Mouse (Mus musculus): ENCODE measurements at regions not wholly inside any gene's neighbourhood (a gene's known extent, or its start where the extent isn't known, plus 50 kb on each side); places are given as distances from the start of the nearest gene placed in this dataset.
"Not testable (repeated sequence)": the region's sequence is repeated elsewhere in the genome, so short reads cannot be mapped to it uniquely, and the experiment has no call there.

- H3K27me3 ChIP-seq (ENCODE audit: control insufficient read depth, insufficient read depth, low read length): no peaks in the 10 kb centered on the region
- no peaks in the 10 kb centered on the region; the same call in 1 of the 2 replicates for H3K4me1 ChIP-seq (ENCODE audit: control insufficient read depth, insufficient read depth, low read length)
- no peak overlapping the region; the same call in 1 of the 2 replicates for H3K9ac ChIP-seq (replicated peaks; ENCODE audit: low read length)
- no peak overlapping the region; the same call in 1 of the 2 replicates for H3K27ac ChIP-seq (replicated peaks; ENCODE audit: low read depth, low read length)
- peak overlapping the region; percentile 43 for H3K4me2 ChIP-seq (ENCODE audit: low read depth, low read length)
- DNase-seq (ENCODE audit: low spot score) (peak; percentile 60), ATAC-seq (replicated peaks; ENCODE audit: insufficient number of reproducible peaks, low FRiP score, low TSS enrichment, low read depth) (peak; percentile 35; the same call in 1 of the 2 replicates)
- no peaks in the 10 kb centered on the region for H3K36me3 ChIP-seq (replicated peaks; ENCODE audit: control insufficient read depth, insufficient read depth, low read depth, low read length)
- H3K9me3 ChIP-seq (replicated peaks; ENCODE audit: control insufficient read depth, low read length): no peaks in the 10 kb centered on the region
- WGBS: 18% methylated on average over 10 of the region's 10 CpGs
- H3K4me3 ChIP-seq (ENCODE audit: low read depth, low read length): no peak overlapping the region
Observed at GRCm38 (mm10) chr17:43158741-43159140, 111.4 kb upstream of the Adgrf1 start.

GRCm38 (mm10) chr17:43161306-43161705 lies 108.8 kb upstream of the Adgrf1 start:
- not testable (repeated sequence) for H3K36me3 ChIP-seq (replicated peaks; ENCODE audit: control insufficient read depth, insufficient read depth, low read depth, low read length)

GRCm38 (mm10) chr17:43163126-43163525 lies 107.0 kb upstream of the Adgrf1 start:
- Histone ChIP-seq H3K9ac (replicated peaks; ENCODE audit: low read length) (no peak overlapping the region), H3K36me3 (replicated peaks; ENCODE audit: control insufficient read depth, insufficient read depth, low read depth, low read length) (no peaks in the 10 kb centered on the region), H3K4me2 (ENCODE audit: low read depth, low read length) (no peak overlapping the region), H3K27ac (replicated peaks; ENCODE audit: low read depth, low read length) (no peak overlapping the region), H3K27me3 (ENCODE audit: control insufficient read depth, insufficient read depth, low read length) (no peaks in the 10 kb centered on the region), H3K9me3 (replicated peaks; ENCODE audit: control insufficient read depth, low read length) (no peaks in the 10 kb centered on the region), H3K4me3 (ENCODE audit: low read depth, low read length) (no peak overlapping the region), H3K4me1 (ENCODE audit: control insufficient read depth, insufficient read depth, low read length) (no peaks in the 10 kb centered on the region; the same call in 1 of the 2 replicates)
- ATAC-seq (replicated peaks; ENCODE audit: insufficient number of reproducible peaks, low FRiP score, low TSS enrichment, low read depth) (no peak), DNase-seq (ENCODE audit: low spot score) (no peak)
- WGBS: 82% methylated on average over 4 of the region's 4 CpGs

More at GRCm38 (mm10) chr17:43161306-43161705, 108.8 kb upstream of the Adgrf1 start:
- not testable (repeated sequence) for H3K4me3 ChIP-seq (ENCODE audit: low read depth, low read length); H3K27ac ChIP-seq (replicated peaks; ENCODE audit: low read depth, low read length); H3K9me3 ChIP-seq (replicated peaks; ENCODE audit: control insufficient read depth, low read length); H3K27me3 ChIP-seq (ENCODE audit: control insufficient read depth, insufficient read depth, low read length); H3K4me1 ChIP-seq (ENCODE audit: control insufficient read depth, insufficient read depth, low read length); ATAC-seq (replicated peaks; ENCODE audit: insufficient number of reproducible peaks, low FRiP score, low TSS enrichment, low read depth); H3K9ac ChIP-seq (replicated peaks; ENCODE audit: low read length); DNase-seq (ENCODE audit: low spot score); H3K4me2 ChIP-seq (ENCODE audit: low read depth, low read length)
- WGBS: 74% methylated on average over 8 of the region's 10 CpGs

DNA sequence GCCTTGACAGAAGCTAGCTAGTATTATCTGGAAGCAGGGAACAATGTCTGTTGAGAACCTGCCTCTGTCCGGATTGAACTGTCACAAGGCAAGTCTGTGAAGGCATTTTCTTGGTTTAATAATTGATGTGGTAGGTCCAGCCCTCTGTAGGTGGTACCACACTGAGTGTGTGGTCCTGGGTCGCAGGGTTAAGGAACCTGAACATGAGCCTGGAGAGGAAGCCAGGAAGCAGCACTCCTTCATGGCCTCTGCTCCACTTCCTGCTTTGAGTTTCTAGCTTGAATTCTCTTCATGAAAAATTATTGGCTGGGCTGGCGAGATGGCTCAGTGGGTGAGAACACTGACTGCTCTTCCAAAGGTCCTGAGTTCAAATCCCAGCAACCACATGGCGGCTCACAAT lies 104.0 kb upstream of the Adgrf1 start:
- ATAC-seq (replicated peaks; ENCODE audit: insufficient number of reproducible peaks, low FRiP score, low TSS enrichment, low read depth) (no peak), DNase-seq (ENCODE audit: low spot score) (no peak)
- no peak overlapping the region for H3K4me3 ChIP-seq (ENCODE audit: low read depth, low read length)
- no peak overlapping the region for H3K9ac ChIP-seq (replicated peaks; ENCODE audit: low read length)
- no peaks in the 10 kb centered on the region for H3K36me3 ChIP-seq (replicated peaks; ENCODE audit: control insufficient read depth, insufficient read depth, low read depth, low read length)
- H3K4me1 ChIP-seq (ENCODE audit: control insufficient read depth, insufficient read depth, low read length): no peaks in the 10 kb centered on the region
- 69% methylated on average over 4 of the region's 4 CpGs for WGBS
- H3K9me3 ChIP-seq (replicated peaks; ENCODE audit: control insufficient read depth, low read length): no peaks in the 10 kb centered on the region
- H3K4me2 ChIP-seq (ENCODE audit: low read depth, low read length): no peak overlapping the region
- no peak overlapping the region for H3K27ac ChIP-seq (replicated peaks; ENCODE audit: low read depth, low read length)
- H3K27me3 ChIP-seq (ENCODE audit: control insufficient read depth, insufficient read depth, low read length): no peaks in the 10 kb centered on the region

DNA sequence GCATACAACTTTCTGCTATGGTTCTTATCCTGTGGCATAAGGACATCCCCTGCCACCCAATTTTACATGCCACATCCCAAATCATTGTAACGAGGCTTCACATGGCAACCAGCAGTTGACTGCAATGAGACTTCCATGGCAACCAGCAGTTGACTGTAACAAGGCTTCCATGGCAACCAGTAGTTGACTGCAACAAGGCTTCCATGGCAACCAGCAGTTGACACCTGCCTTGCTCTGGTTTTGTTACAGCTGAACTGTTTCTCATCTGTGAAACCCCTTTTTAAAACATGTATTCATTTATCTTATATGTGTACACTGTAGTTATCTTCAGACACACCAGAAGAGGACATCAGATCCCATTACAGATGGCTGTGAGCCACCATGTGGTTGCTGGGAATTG lies 100.7 kb upstream of the Adgrf1 start:
- no peaks in the 10 kb centered on the region for H3K36me3 ChIP-seq (replicated peaks; ENCODE audit: control insufficient read depth, insufficient read depth, low read depth, low read length)
- H3K27ac ChIP-seq (replicated peaks; ENCODE audit: low read depth, low read length): no peak overlapping the region
- H3K9me3 ChIP-seq (replicated peaks; ENCODE audit: control insufficient read depth, low read length): no peaks in the 10 kb centered on the region
- H3K4me1 ChIP-seq (ENCODE audit: control insufficient read depth, insufficient read depth, low read length): no peaks in the 10 kb centered on the region
- no peak overlapping the region for H3K4me2 ChIP-seq (ENCODE audit: low read depth, low read length)
- WGBS: 68% methylated on average over 1 of the region's 1 CpGs
- H3K9ac ChIP-seq (replicated peaks; ENCODE audit: low read length): no peak overlapping the region
- ATAC-seq (replicated peaks; ENCODE audit: insufficient number of reproducible peaks, low FRiP score, low TSS enrichment, low read depth) (no peak), DNase-seq (ENCODE audit: low spot score) (no peak)
- no peaks in the 10 kb centered on the region for H3K27me3 ChIP-seq (ENCODE audit: control insufficient read depth, insufficient read depth, low read length)
- no peak overlapping the region for H3K4me3 ChIP-seq (ENCODE audit: low read depth, low read length)

GRCm38 (mm10) chr17:43172657-43173165 lies 97.4 kb upstream of the Adgrf1 start:
- Histone ChIP-seq H3K27me3 (ENCODE audit: control insufficient read depth, insufficient read depth, low read length) (no peaks in the 10 kb centered on the region), H3K9me3 (replicated peaks; ENCODE audit: control insufficient read depth, low read length) (no peaks in the 10 kb centered on the region), H3K4me2 (ENCODE audit: low read depth, low read length) (no peak overlapping the region), H3K4me1 (ENCODE audit: control insufficient read depth, insufficient read depth, low read length) (no peaks in the 10 kb centered on the region), H3K27ac (replicated peaks; ENCODE audit: low read depth, low read length) (no peak overlapping the region), H3K36me3 (replicated peaks; ENCODE audit: control insufficient read depth, insufficient read depth, low read depth, low read length) (no peaks in the 10 kb centered on the region), H3K9ac (replicated peaks; ENCODE audit: low read length) (no peak overlapping the region), H3K4me3 (ENCODE audit: low read depth, low read length) (no peak overlapping the region)
- no peak for ATAC-seq (replicated peaks; ENCODE audit: insufficient number of reproducible peaks, low FRiP score, low TSS enrichment, low read depth)
- DNase-seq (ENCODE audit: low spot score): no peak
- 57% methylated on average over 6 of the region's 6 CpGs for WGBS

- DNase-seq (ENCODE audit: low spot score): no peak
- ATAC-seq (replicated peaks; ENCODE audit: insufficient number of reproducible peaks, low FRiP score, low TSS enrichment, low read depth): no peak
- 81% methylated on average over 1 of the region's 1 CpGs for WGBS
Observed at GRCm38 (mm10) chr17:43174860-43175259, 95.3 kb upstream of the Adgrf1 start.

GRCm38 (mm10) chr17:43177244-43177643 lies 92.9 kb upstream of the Adgrf1 start:
- WGBS: 30% methylated on average over 1 of the region's 1 CpGs
- no peak overlapping the region for H3K9ac ChIP-seq (replicated peaks; ENCODE audit: low read length)
- no peaks in the 10 kb centered on the region for H3K27me3 ChIP-seq (ENCODE audit: control insufficient read depth, insufficient read depth, low read length)
- H3K27ac ChIP-seq (replicated peaks; ENCODE audit: low read depth, low read length): no peak overlapping the region
- no peaks in the 10 kb centered on the region for H3K4me1 ChIP-seq (ENCODE audit: control insufficient read depth, insufficient read depth, low read length)
- DNase-seq (ENCODE audit: low spot score) (no peak), ATAC-seq (replicated peaks; ENCODE audit: insufficient number of reproducible peaks, low FRiP score, low TSS enrichment, low read depth) (no peak)
- H3K9me3 ChIP-seq (replicated peaks; ENCODE audit: control insufficient read depth, low read length): no peaks in the 10 kb centered on the region
- H3K4me2 ChIP-seq (ENCODE audit: low read depth, low read length): no peak overlapping the region
- H3K36me3 ChIP-seq (replicated peaks; ENCODE audit: control insufficient read depth, insufficient read depth, low read depth, low read length): no peaks in the 10 kb centered on the region
- H3K4me3 ChIP-seq (ENCODE audit: low read depth, low read length): no peak overlapping the region

More at GRCm38 (mm10) chr17:43174860-43175259, 95.3 kb upstream of the Adgrf1 start:
- Histone ChIP-seq H3K27me3 (ENCODE audit: control insufficient read depth, insufficient read depth, low read length) (no peaks in the 10 kb centered on the region), H3K36me3 (replicated peaks; ENCODE audit: control insufficient read depth, insufficient read depth, low read depth, low read length) (no peaks in the 10 kb centered on the region), H3K4me3 (ENCODE audit: low read depth, low read length) (no peak overlapping the region), H3K9me3 (replicated peaks; ENCODE audit: control insufficient read depth, low read length) (no peaks in the 10 kb centered on the region), H3K27ac (replicated peaks; ENCODE audit: low read depth, low read length) (no peak overlapping the region), H3K4me2 (ENCODE audit: low read depth, low read length) (no peak overlapping the region), H3K9ac (replicated peaks; ENCODE audit: low read length) (no peak overlapping the region), H3K4me1 (ENCODE audit: control insufficient read depth, insufficient read depth, low read length) (no peaks in the 10 kb centered on the region)
